Comparison of ENCODE assay signal across 10 mouse cellular contexts in genomic region chr11:117610589-117610988, GRCm38 (mm10). TPM values are rescaled to one million over a fixed set of nuclear protein-coding genes. Genes with fewer than 3 reads are reported as not detected.
DNase-seq lines count a peak whose midpoint lies in the region; ATAC-seq and TF ChIP-seq lines count a peak whose summit lies in the region.
"Had no signal": no experiment of that assay in that cellular context is flagged by ENCODE, and none has a peak within 500 bp of the region (broad histone marks: within the 10 kb centered on the region; RNA-seq: fewer than 3 reads in every experiment).

No protein-coding gene starts in this region.

- peak overlapping the region; percentile 42; the same call in 1 of the 2 replicates for H3K4me2 ChIP-seq in embryonic facial prominence, embryonic 15.5 days (replicated peaks)
- H3K4me2 ChIP-seq in neural tube, embryonic 13.5 days, result peak overlapping the region; percentile 35

- TF ChIP-seq CTCF in heart, adult 2 months (IDR thresholded peaks at IDR 0.05), result no peak
- no peak for TF ChIP-seq CTCF in layer of hippocampus, adult 2 months (conservative IDR thresholded peaks at IDR 0.05)

- no peak for TF ChIP-seq POLR2A in heart, adult 2 months (IDR thresholded peaks at IDR 0.05; ENCODE audit: insufficient read depth, low read depth, low read length)

- intact Hi-C loops in heart, adult 2 months (cut with DNase I), result loop anchor here (5.0 kb wide), 1 partner anchor 42 kb away; the partner anchor contains the start of gene Tnrc6c

- 0 out of 2 replicates have a peak overlapping the region, but pooled peaks have one; percentile 20 for H3K27ac ChIP-seq in heart, adult 2 months
- H3K27ac ChIP-seq in layer of hippocampus, adult 2 months, result peak overlapping the region; percentile 72; the same call in 1 of the 2 replicates
- 0 out of 2 replicates have a peak overlapping the region, but pooled peaks have one; percentile 30 for H3K27ac ChIP-seq in embryonic facial prominence, embryonic 15.5 days (replicated peaks)
- H3K27ac ChIP-seq in neural tube, embryonic 13.5 days (replicated peaks), result peak overlapping the region; percentile 67; the same call in 1 of the 2 replicates
- H3K27ac ChIP-seq: liver, embryonic 14.5 days had no signal

- no peak for DNase-seq in heart, adult 2 months
- no peak for DNase-seq in heart, adult 8-10 months (ENCODE audit: low spot score)
- DNase-seq in layer of hippocampus, adult 2 months (ENCODE audit: low spot score in 2 of 2), result no peak
- DNase-seq in layer of hippocampus, adult 18-20 months (ENCODE audit: low spot score in 2 of 2), result no peak
- no peak for DNase-seq in cerebellum, postnatal 25 days
- DNase-seq in gastrocnemius, postnatal 4 days (ENCODE audit: low spot score in 2 of 2), result no peak
- DNase-seq: cerebellum, postnatal 14 days had no signal

- ATAC-seq in embryonic facial prominence, embryonic 15.5 days (ENCODE audit: insufficient number of reproducible peaks, low FRiP score, low TSS enrichment, low read depth), result no peak
- ATAC-seq in neural tube, embryonic 13.5 days (ENCODE audit: low read depth), result no peak

- H3K9me3 ChIP-seq in embryonic facial prominence, embryonic 15.5 days (replicated peaks), result no peaks in the 10 kb centered on the region
- no peaks in the 10 kb centered on the region for H3K9me3 ChIP-seq in neural tube, embryonic 13.5 days

- H3K36me3 ChIP-seq in heart, adult 2 months (ENCODE audit: control insufficient read depth, insufficient read depth, low read length), result no peaks in the 10 kb centered on the region
- no peaks in the 10 kb centered on the region for H3K36me3 ChIP-seq in embryonic facial prominence, embryonic 15.5 days
- H3K36me3 ChIP-seq in neural tube, embryonic 13.5 days, result no peaks in the 10 kb centered on the region

- H3K79me2 ChIP-seq in heart, adult 2 months (replicated peaks; ENCODE audit: control insufficient read depth, insufficient read depth, low read length), result no peaks in the 10 kb centered on the region

- H3K27me3 ChIP-seq in heart, adult 2 months (ENCODE audit: control insufficient read depth, insufficient read depth, low read length), result no peaks in the 10 kb centered on the region; the same call in 1 of the 2 replicates
- H3K27me3 ChIP-seq in embryonic facial prominence, embryonic 15.5 days, result peaks cover 11% of the 10 kb centered on the region
- H3K27me3 ChIP-seq in neural tube, embryonic 13.5 days, result peaks cover 20% of the 10 kb centered on the region

- no peak for TF ChIP-seq EP300 in heart, adult 2 months (IDR thresholded peaks at IDR 0.05; ENCODE audit: insufficient read depth, low read depth, low read length)

- H3K4me1 ChIP-seq in heart, adult 2 months (ENCODE audit: control insufficient read depth, insufficient read depth, low read length), result peaks cover 1% of the 10 kb centered on the region
- H3K4me1 ChIP-seq in embryonic facial prominence, embryonic 15.5 days, result peaks cover 53% of the 10 kb centered on the region
- peaks cover 59% of the 10 kb centered on the region for H3K4me1 ChIP-seq in neural tube, embryonic 13.5 days (replicated peaks)

- H3K4me3 ChIP-seq in heart, adult 2 months, result no peak overlapping the region
- no peak overlapping the region for H3K4me3 ChIP-seq in layer of hippocampus, adult 2 months
- H3K4me3 ChIP-seq in embryonic facial prominence, embryonic 15.5 days (replicated peaks), result peak overlapping the region; percentile 31; the same call in 1 of the 2 replicates
- no peak overlapping the region for H3K4me3 ChIP-seq in neural tube, embryonic 13.5 days

- no peak overlapping the region for H3K9ac ChIP-seq in heart, adult 2 months (ENCODE audit: low read depth, low read length)
- H3K9ac ChIP-seq in embryonic facial prominence, embryonic 15.5 days, result no peak overlapping the region
- H3K9ac ChIP-seq in neural tube, embryonic 13.5 days, result no peak overlapping the region
- H3K9ac ChIP-seq: liver, embryonic 14.5 days had no signal

RNA-seq across cellular contexts. Expression of gene Tnrc6c, which starts 43.5 kb away (rescaled TPM):
- 10 to 100 TPM; 28.5 to 30.3 TPM for total RNA-seq in heart, adult 2 months (2021)
- polyA plus RNA-seq in heart, adult 2 months (2012; rRNA removed), result 17.7 and 27.3 TPM in 2 replicates
- total RNA-seq in heart, adult 8-10 months (2022), result 10 to 100 TPM; 27.0 to 32.1 (median 29.7) TPM
- 10 to 100 TPM; 74.7 to 82.1 TPM for total RNA-seq in layer of hippocampus, adult 2 months (2021)
- total RNA-seq in layer of hippocampus, adult 18-20 months (2021), result 10 to 100 TPM; 66.1 to 67.7 TPM
- polyA plus RNA-seq in embryonic facial prominence, embryonic 15.5 days (2015; fragmentation: Nextera tagmentation; extraction: Ambion mirVana), result 17.1 and 17.3 TPM in 2 replicates
- 24.9 and 26.5 TPM in 2 replicates for polyA plus RNA-seq in neural tube, embryonic 13.5 days (2015; fragmentation: Nextera tagmentation; extraction: Ambion mirVana)
- total RNA-seq in gastrocnemius, postnatal 4 days (2021), result 10 to 100 TPM; 33.0 to 34.2 TPM

Comparison
In these comparisons a context has a peak if more than half of its experiments do, and no peak if none do; other contexts are left out.
1. H3K27ac ChIP-seq: peak in every context shown above with its lines; median percentile 72 in layer of hippocampus, adult 2 months; 67 in neural tube, embryonic 13.5 days; 30 in embryonic facial prominence, embryonic 15.5 days; 20 in heart, adult 2 months.